Mouse (Mus musculus) heart, adult 2 months (tissue): ENCODE data around the gene Calr4. TPM values are rescaled to one million over a fixed set of nuclear protein-coding genes. Genes with fewer than 3 reads are reported as not detected.
A peak's percentile ranks its signal among the peaks of the same experiment; 100 is the strongest.

ENCODE experiments used
- DNase-seq, 2 experiments: peaks; one replicate each; pipeline ENCODE4 v3.0.0; 2021
- H3K27ac ChIP-seq: fragments of 200-600 bp; 2 replicates; pipeline ENCODE4 v1.8.1; 2022
- H3K27me3 ChIP-seq: fragments of 200-500 bp; 2 replicates; pipeline ENCODE4 v1.6.1; 2012; ENCODE audit warnings: mild to moderate bottlenecking, low read length, inconsistent platforms, mixed read lengths; ENCODE audit not compliant: control insufficient read depth, insufficient read depth
- H3K36me3 ChIP-seq: fragments of 200-500 bp; 2 replicates; pipeline ENCODE4 v1.6.1; 2012; ENCODE audit warnings: low read length, inconsistent platforms; ENCODE audit not compliant: control insufficient read depth, insufficient read depth
- H3K4me1 ChIP-seq: fragments of 200-500 bp; 2 replicates; pipeline ENCODE4 v1.6.1; 2011; ENCODE audit warnings: low read length; ENCODE audit not compliant: control insufficient read depth, insufficient read depth
- H3K4me3 ChIP-seq: fragments of 200-600 bp; 2 replicates; pipeline ENCODE4 v1.8.1; 2022
- H3K79me2 ChIP-seq: fragments of 200-500 bp; replicated peaks from 2 replicates; pipeline ENCODE4 v1.6.1; 2012; ENCODE audit warnings: mild to moderate bottlenecking, inconsistent platforms, low read length, moderate library complexity, mixed read lengths; ENCODE audit not compliant: control insufficient read depth, insufficient read depth
- H3K9ac ChIP-seq: fragments of 200-500 bp; 2 replicates; pipeline ENCODE4 v1.6.1; 2012; ENCODE audit warnings: low read depth, mild to moderate bottlenecking, control low read depth, inconsistent platforms, low read length, mixed read lengths
- CTCF ChIP-seq: fragments of 200-600 bp; IDR thresholded peaks from 2 replicates; pipeline ENCODE4 v1.8.1; 2022; ENCODE audit warnings: antibody characterized with exemption, mild to moderate bottlenecking, moderate library complexity
- EP300 ChIP-seq: fragments of 200-500 bp; IDR thresholded peaks from 2 replicates; pipeline ENCODE4 v1.6.1; 2011; ENCODE audit warnings: low read depth, low read length, control low read depth; ENCODE audit not compliant: insufficient read depth
- POLR2A ChIP-seq: fragments of 200-500 bp; IDR thresholded peaks from 2 replicates; pipeline ENCODE4 v1.6.1; 2011; ENCODE audit warnings: mild to moderate bottlenecking, low read depth, low read length, control low read depth; ENCODE audit not compliant: insufficient read depth
- WGBS: fragments of 180-500 bp; shearing (Covaris S2); methylation state at CpG from one replicate; pipeline ENCODE4 v1.1.7; 2018; 5-methylcytosine and 5-hydroxymethylcytosine counted together
- intact Hi-C: fragments of 180-260 bp; cut with DNase I; formaldehyde crosslinking; loops from one replicate; pipeline ENCODE4 v1.15.1; 2025
- polyA plus RNA-seq: library from polyadenylated mRNA; depleted of rRNA; stranded (reverse); fragments of >200 nt; gene quantifications from 2 replicates; pipeline ENCODE4 v1.2.3, GENCODE M21; 2012; rRNA removed
- total RNA-seq, 2 experiments: library from RNA; stranded (reverse); gene quantifications; 2 replicates each; pipeline ENCODE4 v1.2.3; 2021

Calr4 gene
- total and polyA plus RNA-seq, 3 experiments, result not detected

- H3K27ac ChIP-seq, result no peak overlapping the region
- peaks cover 4% of the 10 kb centered on the region for H3K79me2 ChIP-seq
- peak overlapping the region; percentile 2; the same call in 1 of the 2 replicates for H3K4me3 ChIP-seq
- WGBS, result 33% methylated on average over 1 of the region's 1 CpGs
- intact Hi-C loops, result loop anchor here (2.0 to 10.0 kb wide), 2 partner anchors 79 to 393 kb away; partner anchors contain the start of genes Faf1 and Osbpl9
- no peak for DNase-seq
- H3K9ac ChIP-seq, result no peak overlapping the region
- no peak for TF ChIP-seq EP300
- no peak for TF ChIP-seq POLR2A
- no peak for TF ChIP-seq CTCF
- peaks cover 6% of the 10 kb centered on the region for H3K36me3 ChIP-seq
- peaks cover 11% of the 10 kb centered on the region for H3K4me1 ChIP-seq
- H3K27me3 ChIP-seq, result no peaks in the 10 kb centered on the region
Measured at GRCm38 (mm10) chr4:109281946-109282345, 47.7 kb downstream of the Calr4 start.

- TF ChIP-seq CTCF, result no peak
- TF ChIP-seq EP300, result no peak
- TF ChIP-seq POLR2A, result no peak
- H3K4me3 ChIP-seq, result no peak overlapping the region
- peaks cover 3% of the 10 kb centered on the region for H3K79me2 ChIP-seq
- H3K27me3 ChIP-seq, result no peaks in the 10 kb centered on the region
- H3K4me1 ChIP-seq, result no peaks in the 10 kb centered on the region; the same call in 1 of the 2 replicates
- H3K27ac ChIP-seq, result no peak overlapping the region
- no peak overlapping the region for H3K9ac ChIP-seq
- H3K36me3 ChIP-seq, result peaks cover 3% of the 10 kb centered on the region; the same call in 1 of the 2 replicates
- no peak for DNase-seq
- intact Hi-C loops, result no loop called here
Measured at GRCm38 (mm10) chr4:109294629-109295028, 60.3 kb downstream of the Calr4 start.

GRCm38 (mm10) chr4:109296510-109296909, 62.2 kb downstream of the Calr4 start:
- no peak for TF ChIP-seq EP300
- no peak for TF ChIP-seq POLR2A
- TF ChIP-seq CTCF, result no peak
- Histone ChIP-seq H3K27me3 (no peaks in the 10 kb centered on the region), H3K4me3 (no peak overlapping the region), H3K4me1 (no peaks in the 10 kb centered on the region; the same call in 1 of the 2 replicates), H3K27ac (no peak overlapping the region), H3K9ac (no peak overlapping the region), H3K36me3 (peaks cover 3% of the 10 kb centered on the region; the same call in 1 of the 2 replicates), H3K79me2 (peaks cover 3% of the 10 kb centered on the region)
- WGBS, result 84% methylated on average over 2 of the region's 2 CpGs
- no peak for DNase-seq
- intact Hi-C loops, result no loop called here

- no peak for DNase-seq
- intact Hi-C loops, result no loop called here
- Histone ChIP-seq H3K4me3 (no peak overlapping the region), H3K27me3 (no peaks in the 10 kb centered on the region), H3K36me3 (peaks cover 3% of the 10 kb centered on the region; the same call in 1 of the 2 replicates), H3K4me1 (no peaks in the 10 kb centered on the region; the same call in 1 of the 2 replicates), H3K9ac (no peak overlapping the region), H3K79me2 (peaks cover 3% of the 10 kb centered on the region), H3K27ac (no peak overlapping the region)
- no peak for TF ChIP-seq EP300
- no peak for TF ChIP-seq CTCF
- TF ChIP-seq POLR2A, result no peak
Measured at GRCm38 (mm10) chr4:109299136-109299535, 64.9 kb downstream of the Calr4 start.

Other genes starting within 250 kb of the Calr4 start
- 100 to 1,000 TPM; 133 to 145 TPM for gene Nrd1, start 233.8 kb upstream of the Calr4 start, total RNA-seq
- 69.9 and 146 TPM in 2 replicates for gene Nrd1, start 233.8 kb upstream of the Calr4 start, polyA plus RNA-seq
- gene Osbpl9, start 32.2 kb upstream of the Calr4 start, total RNA-seq, result 100 to 1,000 TPM in 1 of 2 experiments, 10 to 100 TPM in 1; 91.6 to 102 TPM
- 92.3 and 142 TPM in 2 replicates for gene Osbpl9, start 32.2 kb upstream of the Calr4 start, polyA plus RNA-seq
- 10 to 100 TPM; 43.1 to 46.8 TPM for gene Eps15, start 45.8 kb downstream of the Calr4 start, total RNA-seq
- gene Eps15, start 45.8 kb downstream of the Calr4 start, polyA plus RNA-seq, result 9.9 and 19.3 TPM in 2 replicates
- 1 to 10 TPM; 1.6 to 2.4 TPM for gene Ttc39a, start 172.1 kb downstream of the Calr4 start, total RNA-seq
- gene Ttc39a, start 172.1 kb downstream of the Calr4 start, polyA plus RNA-seq, result 1.8 and 2.7 TPM in 2 replicates